ENCODE assay signal across 17 mouse cellular contexts in genomic region chr16:31136616-31137253, GRCm38 (mm10). TPM values are rescaled to one million over a fixed set of nuclear protein-coding genes. Genes with fewer than 3 reads are reported as not detected.
A peak's percentile ranks its signal among the peaks of the same experiment; 100 is the strongest.
DNase-seq lines count a peak whose midpoint lies in the region; ATAC-seq and TF ChIP-seq lines count a peak whose summit lies in the region.
"Had no signal": no experiment of that assay in that cellular context is flagged by ENCODE, and none has a peak within 500 bp of the region (broad histone marks: within the 10 kb centered on the region; RNA-seq: fewer than 3 reads in every experiment).

No protein-coding gene starts in this region.

- DNase-seq in lung, embryonic 14.5 days = no peak
- DNase-seq in lung, adult 18-20 months = no peak
- DNase-seq in brain, adult 2 months (ENCODE audit: low read depth, low spot score) = peak; percentile 38
- DNase-seq in layer of hippocampus, adult 18-20 months (ENCODE audit: low spot score in 2 of 2) = no peak
- no peak for DNase-seq in spleen, postnatal 36 days (ENCODE audit: low spot score in 2 of 2)
- DNase-seq: cerebellum, adult 11-12 months; heart, postnatal 36 days; kidney, adult 11 months; kidney, postnatal 14 days; lung, postnatal 10 days; thymus, postnatal 14 days had no signal

- no peak for TF ChIP-seq CTCF in lung, embryonic 14.5 days (IDR thresholded peaks at IDR 0.05; ENCODE audit: low read depth)

- H3K36me3 ChIP-seq in lung, embryonic 14.5 days (ENCODE audit: insufficient read depth) = peaks cover 37% of the 10 kb centered on the region
- H3K36me3 ChIP-seq in midbrain, embryonic 15.5 days (replicated peaks) = 0 out of 2 replicates have a peak, but pooled peaks cover 6% of the 10 kb centered on the region

- no peak overlapping the region for H3K9ac ChIP-seq in lung, embryonic 14.5 days
- H3K9ac ChIP-seq in midbrain, embryonic 15.5 days = no peak overlapping the region
- H3K9ac ChIP-seq: embryonic facial prominence, embryonic 15.5 days; forebrain, embryonic 13.5 days had no signal

- H3K4me3 ChIP-seq in lung, embryonic 14.5 days (ENCODE audit: low read depth, low read length) = no peak overlapping the region
- no peak overlapping the region for H3K4me3 ChIP-seq in midbrain, embryonic 15.5 days
- H3K4me3 ChIP-seq: embryonic facial prominence, embryonic 15.5 days; forebrain, embryonic 13.5 days had no signal

- ATAC-seq in lung, embryonic 14.5 days (ENCODE audit: insufficient read depth) = no peak
- ATAC-seq in CD4-positive, CD25-positive, alpha-beta regulatory T cell, adult 4 months = peak; percentile 53
- no peak for ATAC-seq in midbrain, embryonic 15.5 days (replicated peaks)
- ATAC-seq: forebrain, embryonic 13.5 days had no signal

- 67% methylated on average over 13 of the region's 13 CpGs for WGBS in lung, embryonic 14.5 days
- 63% methylated on average over 13 of the region's 13 CpGs for WGBS in midbrain, embryonic 15.5 days

- peak overlapping the region; percentile 32; the same call in 1 of the 2 replicates for H3K27ac ChIP-seq in lung, embryonic 14.5 days (ENCODE audit: low read depth)
- peak overlapping the region; percentile 8; the same call in 1 of the 2 replicates for H3K27ac ChIP-seq in midbrain, embryonic 15.5 days
- H3K27ac ChIP-seq: embryonic facial prominence, embryonic 15.5 days had no signal

- no peak overlapping the region for H3K4me2 ChIP-seq in lung, embryonic 14.5 days
- no peak overlapping the region for H3K4me2 ChIP-seq in midbrain, embryonic 15.5 days
- H3K4me2 ChIP-seq: embryonic facial prominence, embryonic 15.5 days; forebrain, embryonic 13.5 days; heart, embryonic 11.5 days; liver, embryonic 11.5 days had no signal

- H3K4me1 ChIP-seq in lung, embryonic 14.5 days (ENCODE audit: insufficient read depth) = no peaks in the 10 kb centered on the region; the same call in 1 of the 2 replicates
- H3K4me1 ChIP-seq in midbrain, embryonic 15.5 days = no peaks in the 10 kb centered on the region
- H3K4me1 ChIP-seq: embryonic facial prominence, embryonic 15.5 days had no signal

- no peaks in the 10 kb centered on the region for H3K27me3 ChIP-seq in lung, embryonic 14.5 days (ENCODE audit: insufficient read depth, low read length)
- no peaks in the 10 kb centered on the region for H3K27me3 ChIP-seq in midbrain, embryonic 15.5 days (replicated peaks)
- H3K27me3 ChIP-seq: embryonic facial prominence, embryonic 15.5 days; forebrain, embryonic 13.5 days had no signal

- no peaks in the 10 kb centered on the region for H3K9me3 ChIP-seq in lung, embryonic 14.5 days (ENCODE audit: low read depth, low read length)
- H3K9me3 ChIP-seq in midbrain, embryonic 15.5 days = no peaks in the 10 kb centered on the region
- H3K9me3 ChIP-seq: embryonic facial prominence, embryonic 15.5 days; forebrain, embryonic 13.5 days had no signal

RNA-seq across cellular contexts. Expression of gene Xxylt1, which starts 55.5 kb away (rescaled TPM):
- polyA plus RNA-seq in lung, embryonic 14.5 days (2014; fragmentation: Nextera tagmentation; extraction: Ambion mirVana) = 26.2 and 26.8 TPM in 2 replicates
- polyA plus RNA-seq in CD4-positive, CD25-positive, alpha-beta regulatory T cell, adult 4 months (2017; shearing (Covaris generic)) = 10 to 100 TPM; 31.2 to 32.9 TPM
- 11.9 and 12.5 TPM in 2 replicates for polyA plus RNA-seq in midbrain, embryonic 15.5 days (2015; fragmentation: Nextera tagmentation; extraction: Ambion mirVana)
- total RNA-seq in layer of hippocampus, adult 18-20 months (2021) = 10 to 100 TPM; 17.2 to 19.6 TPM
